Mouse (Mus musculus) cerebellum, postnatal 14 days (tissue): ENCODE results near the gene Ankrd42.

ENCODE experiments used
- DNase-seq, 2 experiments: peaks; one replicate each; pipeline ENCODE4 v3.0.0; 2021; ENCODE audit warnings: mixed read lengths in 2 of 2

Gene Ankrd42

GRCm38 (mm10) chr7:92637021-92637625 is at the start of gene Ankrd42:
Gene Ankrd42 (minus strand): TSS chr7:92637142.
- peak; percentile 93 to 95 for DNase-seq

GRCm38 (mm10) chr7:92677346-92677745 is 40.4 kb upstream of the Ankrd42 start:
- DNase-seq = no peak

- no peak for DNase-seq
Observed at GRCm38 (mm10) chr7:92675131-92675530, 38.2 kb upstream of the Ankrd42 start.

- DNase-seq = peak; percentile 97 to 98
Observed at GRCm38 (mm10) chr7:92669507-92670471, 32.8 kb upstream of the Ankrd42 start, which contains the start of gene Pcf11. Gene Pcf11 (minus strand): TSS chr7:92669934.

GRCm38 (mm10) chr7:92668791-92669506 is 32.0 kb upstream of the Ankrd42 start:
- DNase-seq = peak; percentile 67 to 72

GRCm38 (mm10) chr7:92666274-92666820 is 29.4 kb upstream of the Ankrd42 start:
- no peak for DNase-seq

GRCm38 (mm10) chr7:92658050-92658449 is 21.1 kb upstream of the Ankrd42 start:
- peak in 1 of 2 experiments; percentile 12 for DNase-seq

- DNase-seq = no peak
Observed at GRCm38 (mm10) chr7:92656386-92656785, 19.4 kb upstream of the Ankrd42 start.

GRCm38 (mm10) chr7:92653329-92653728 is 16.4 kb upstream of the Ankrd42 start:
- DNase-seq = no peak

- DNase-seq = no peak
Observed at GRCm38 (mm10) chr7:92647790-92648189, 10.8 kb upstream of the Ankrd42 start.

- no peak for DNase-seq
Observed at GRCm38 (mm10) chr7:92642358-92642757, 5.4 kb upstream of the Ankrd42 start.

GRCm38 (mm10) chr7:92638050-92638449 is 1.1 kb upstream of the Ankrd42 start:
- no peak for DNase-seq

- DNase-seq = no peak
Observed at GRCm38 (mm10) chr7:92636295-92637011, 489 bp downstream of the Ankrd42 start.

GRCm38 (mm10) chr7:92630167-92630566 is 6.8 kb downstream of the Ankrd42 start:
- peak; percentile 45 to 56 for DNase-seq

GRCm38 (mm10) chr7:92624488-92624887 is 12.5 kb downstream of the Ankrd42 start:
- DNase-seq = peak in 1 of 2 experiments; percentile 9

GRCm38 (mm10) chr7:92610830-92611229 is 26.1 kb downstream of the Ankrd42 start:
- no peak for DNase-seq

GRCm38 (mm10) chr7:92604961-92605360 is 32.0 kb downstream of the Ankrd42 start:
- DNase-seq = no peak

GRCm38 (mm10) chr7:92590842-92591241 is 46.1 kb downstream of the Ankrd42 start:
- DNase-seq = no peak

GRCm38 (mm10) chr7:92589986-92590385 is 47.0 kb downstream of the Ankrd42 start:
- peak; percentile 74 to 75 for DNase-seq

GRCm38 (mm10) chr7:92583567-92583966 is 53.4 kb downstream of the Ankrd42 start:
- no peak for DNase-seq

- DNase-seq = peak; percentile 67 to 77
Observed at GRCm38 (mm10) chr7:92580491-92581207, 56.3 kb downstream of the Ankrd42 start.
